Mouse (Mus musculus): ENCODE measurements around the gene P2rx4. TPM values are rescaled to one million over a fixed set of nuclear protein-coding genes. Genes with fewer than 3 reads are reported as not detected.
A peak's percentile ranks its signal among the peaks of the same experiment; 100 is the strongest.

P2rx4 gene
- polyA plus RNA-seq, 1 experiment = 9.0 TPM

DNA sequence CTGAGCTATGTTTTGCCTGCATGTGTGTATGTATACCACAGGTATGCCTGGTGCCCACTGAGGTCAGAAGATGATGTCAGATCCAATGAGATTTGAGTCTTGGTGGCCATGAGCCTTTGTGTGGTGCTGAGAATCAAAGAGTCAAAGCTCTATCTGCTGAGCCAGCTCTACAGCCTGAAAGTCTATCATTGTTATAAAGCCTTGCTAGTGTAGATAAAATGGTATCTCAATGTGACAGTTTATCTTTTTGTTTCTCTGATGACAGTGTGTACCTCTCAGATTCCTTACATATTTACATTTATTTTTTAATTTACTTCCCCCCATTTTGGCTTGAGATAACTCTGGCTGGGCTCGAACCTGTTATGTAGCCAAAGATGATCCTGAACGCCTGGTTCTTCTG, 3.8 kb upstream of the P2rx4 start:
- Histone ChIP-seq H3K27ac (ENCODE audit: control insufficient read depth, insufficient read depth, low read depth, low read length) (no peak overlapping the region), H3K4me3 (ENCODE audit: control insufficient read depth, low read depth, low read length) (no peak overlapping the region), H3K27me3 (ENCODE audit: control insufficient read depth, insufficient read depth, low read length) (no peaks in the 10 kb centered on the region), H3K36me3 (ENCODE audit: control insufficient read depth, insufficient read depth, low read length) (no peaks in the 10 kb centered on the region), H3K4me1 (ENCODE audit: control insufficient read depth, insufficient read depth, low read length) (peaks cover 7% of the 10 kb centered on the region)
- TF ChIP-seq POLR2A (IDR thresholded peaks at IDR 0.05; ENCODE audit: control insufficient read depth, low read depth, low read length) (no peak), CTCF (IDR thresholded peaks at IDR 0.05; ENCODE audit: control insufficient read depth, insufficient read depth, insufficient replicate concordance, low read depth, low read length) (no peak)

DNA sequence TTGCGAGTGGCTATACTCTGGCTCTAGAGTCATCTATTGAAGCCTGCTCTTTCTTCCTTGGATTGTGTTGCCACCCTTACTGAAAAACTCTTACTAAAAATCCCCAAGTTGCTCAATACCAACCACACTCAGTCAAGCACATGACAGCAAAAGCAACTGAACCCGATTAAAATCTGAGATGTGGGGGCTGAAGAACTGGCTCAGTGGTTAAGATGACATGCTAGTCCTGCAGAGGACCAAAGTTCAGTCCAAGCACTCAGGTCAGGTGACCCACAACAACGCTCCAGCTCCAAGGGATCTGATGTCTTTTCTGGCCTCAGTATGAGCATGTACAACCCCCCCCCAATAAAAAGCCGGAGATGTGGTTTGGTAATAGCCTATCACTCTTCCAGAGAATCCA, 2.8 kb upstream of the P2rx4 start:
- Histone ChIP-seq H3K4me1 (ENCODE audit: control insufficient read depth, insufficient read depth, low read length) (peaks cover 7% of the 10 kb centered on the region), H3K27me3 (ENCODE audit: control insufficient read depth, insufficient read depth, low read length) (no peaks in the 10 kb centered on the region), H3K4me3 (ENCODE audit: control insufficient read depth, low read depth, low read length) (no peak overlapping the region), H3K27ac (ENCODE audit: control insufficient read depth, insufficient read depth, low read depth, low read length) (no peak overlapping the region), H3K36me3 (ENCODE audit: control insufficient read depth, insufficient read depth, low read length) (no peaks in the 10 kb centered on the region)
- TF ChIP-seq CTCF (IDR thresholded peaks at IDR 0.05; ENCODE audit: control insufficient read depth, insufficient read depth, insufficient replicate concordance, low read depth, low read length) (no peak), POLR2A (IDR thresholded peaks at IDR 0.05; ENCODE audit: control insufficient read depth, low read depth, low read length) (no peak)

DNA sequence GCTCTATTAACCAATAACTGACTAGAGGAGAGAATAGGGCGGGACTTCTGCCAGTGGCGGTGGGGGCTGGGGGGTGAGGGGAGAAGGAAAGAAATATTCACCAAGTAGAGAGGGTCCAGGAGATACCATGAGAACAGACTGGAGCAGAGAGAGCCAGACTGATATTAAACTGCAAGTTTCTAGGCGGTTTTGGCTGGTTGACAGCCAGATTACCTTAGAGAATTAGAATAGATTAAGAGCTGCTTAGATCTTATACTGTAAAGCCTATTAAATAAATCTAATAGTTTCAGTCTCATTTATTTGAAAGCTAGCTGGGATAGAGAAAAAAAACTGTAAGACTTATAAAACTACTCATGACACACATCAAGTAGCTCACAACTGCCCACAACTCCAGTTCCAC, 2.2 kb upstream of the P2rx4 start:
- Histone ChIP-seq H3K27ac (ENCODE audit: control insufficient read depth, insufficient read depth, low read depth, low read length) (no peak overlapping the region), H3K36me3 (ENCODE audit: control insufficient read depth, insufficient read depth, low read length) (no peaks in the 10 kb centered on the region), H3K27me3 (ENCODE audit: control insufficient read depth, insufficient read depth, low read length) (no peaks in the 10 kb centered on the region), H3K4me3 (ENCODE audit: control insufficient read depth, low read depth, low read length) (no peak overlapping the region), H3K4me1 (ENCODE audit: control insufficient read depth, insufficient read depth, low read length) (peaks cover 7% of the 10 kb centered on the region)
- TF ChIP-seq CTCF (IDR thresholded peaks at IDR 0.05; ENCODE audit: control insufficient read depth, insufficient read depth, insufficient replicate concordance, low read depth, low read length) (no peak), POLR2A (IDR thresholded peaks at IDR 0.05; ENCODE audit: control insufficient read depth, low read depth, low read length) (no peak)

DNA sequence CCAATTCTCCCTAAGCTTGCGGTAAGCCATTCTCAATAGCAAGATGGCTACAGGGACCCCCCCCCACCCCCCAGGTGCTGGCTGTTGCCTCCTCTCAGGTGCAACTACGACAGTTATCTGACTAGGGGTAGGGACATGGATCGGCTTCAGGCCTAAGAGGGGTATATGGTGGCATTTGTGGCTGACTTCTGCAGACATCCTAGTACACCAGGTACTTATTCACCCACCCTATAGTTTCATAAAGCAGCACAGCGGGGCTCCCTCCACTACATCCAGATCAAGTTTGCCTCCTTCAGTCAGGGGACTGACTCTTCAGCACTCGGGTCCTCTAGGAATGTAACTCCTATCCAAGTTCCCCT, 448 bp upstream of the P2rx4 start:
- Histone ChIP-seq H3K27ac (ENCODE audit: control insufficient read depth, insufficient read depth, low read depth, low read length) (peak overlapping the region; percentile 41), H3K4me3 (ENCODE audit: control insufficient read depth, low read depth, low read length) (peak overlapping the region; percentile 91), H3K4me1 (ENCODE audit: control insufficient read depth, insufficient read depth, low read length) (peaks cover 7% of the 10 kb centered on the region), H3K36me3 (ENCODE audit: control insufficient read depth, insufficient read depth, low read length) (no peaks in the 10 kb centered on the region), H3K27me3 (ENCODE audit: control insufficient read depth, insufficient read depth, low read length) (no peaks in the 10 kb centered on the region)
- TF ChIP-seq POLR2A (IDR thresholded peaks at IDR 0.05; ENCODE audit: control insufficient read depth, low read depth, low read length) (no peak), CTCF (IDR thresholded peaks at IDR 0.05; ENCODE audit: control insufficient read depth, insufficient read depth, insufficient replicate concordance, low read depth, low read length) (no peak)

DNA sequence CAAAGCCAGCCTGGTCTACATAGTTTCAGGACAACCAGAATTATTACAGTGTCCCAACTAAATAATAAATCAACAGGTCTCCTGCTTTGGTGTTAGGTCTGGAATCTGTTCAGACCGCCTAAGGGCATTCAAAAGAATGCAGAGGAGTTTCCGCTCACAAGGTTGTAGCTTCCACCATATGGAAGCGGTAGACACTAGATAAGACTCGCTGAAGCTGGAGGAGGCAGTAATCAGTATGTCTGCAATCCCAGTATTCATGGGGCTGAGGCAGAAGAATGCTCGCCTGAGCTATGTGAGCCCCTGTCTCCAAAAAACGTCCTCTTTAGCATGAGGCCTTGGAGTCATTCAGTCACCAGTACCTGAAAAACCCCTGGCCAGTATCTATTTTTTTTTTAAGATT, 1.5 kb downstream of the P2rx4 start:
- H3K36me3 ChIP-seq (ENCODE audit: control insufficient read depth, insufficient read depth, low read length) = no peaks in the 10 kb centered on the region
- H3K27ac ChIP-seq (ENCODE audit: control insufficient read depth, insufficient read depth, low read depth, low read length) = no peak overlapping the region
- peaks cover 7% of the 10 kb centered on the region for H3K4me1 ChIP-seq (ENCODE audit: control insufficient read depth, insufficient read depth, low read length)
- H3K27me3 ChIP-seq (ENCODE audit: control insufficient read depth, insufficient read depth, low read length) = no peaks in the 10 kb centered on the region
- no peak for TF ChIP-seq CTCF (IDR thresholded peaks at IDR 0.05; ENCODE audit: control insufficient read depth, insufficient read depth, insufficient replicate concordance, low read depth, low read length)
- no peak for TF ChIP-seq POLR2A (IDR thresholded peaks at IDR 0.05; ENCODE audit: control insufficient read depth, low read depth, low read length)
- H3K4me3 ChIP-seq (ENCODE audit: control insufficient read depth, low read depth, low read length) = no peak overlapping the region

DNA sequence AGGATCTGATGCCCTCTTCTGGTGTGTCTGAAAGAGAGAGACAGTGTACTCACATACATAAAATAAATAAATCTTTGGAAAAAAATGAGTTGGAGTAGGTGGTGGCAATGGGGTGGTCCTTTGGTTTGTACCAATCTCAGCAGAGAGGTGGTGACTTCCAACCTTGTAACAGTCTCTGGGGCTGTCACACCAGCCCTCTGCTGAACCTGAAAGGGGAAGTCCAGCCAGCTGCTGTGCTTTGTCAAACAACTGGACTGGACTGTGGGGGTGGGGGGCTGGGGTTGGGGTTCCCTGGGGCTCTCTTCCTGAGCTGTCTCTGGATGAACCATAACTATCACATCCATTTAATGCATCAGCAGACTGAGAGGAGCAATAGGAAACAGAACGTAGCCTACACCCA, 8.4 kb downstream of the P2rx4 start:
- Histone ChIP-seq H3K4me3 (ENCODE audit: control insufficient read depth, low read depth, low read length) (no peak overlapping the region), H3K36me3 (ENCODE audit: control insufficient read depth, insufficient read depth, low read length) (no peaks in the 10 kb centered on the region), H3K4me1 (ENCODE audit: control insufficient read depth, insufficient read depth, low read length) (no peaks in the 10 kb centered on the region), H3K27ac (ENCODE audit: control insufficient read depth, insufficient read depth, low read depth, low read length) (no peak overlapping the region), H3K27me3 (ENCODE audit: control insufficient read depth, insufficient read depth, low read length) (no peaks in the 10 kb centered on the region)
- TF ChIP-seq POLR2A (IDR thresholded peaks at IDR 0.05; ENCODE audit: control insufficient read depth, low read depth, low read length) (no peak), CTCF (IDR thresholded peaks at IDR 0.05; ENCODE audit: control insufficient read depth, insufficient read depth, insufficient replicate concordance, low read depth, low read length) (no peak)

DNA sequence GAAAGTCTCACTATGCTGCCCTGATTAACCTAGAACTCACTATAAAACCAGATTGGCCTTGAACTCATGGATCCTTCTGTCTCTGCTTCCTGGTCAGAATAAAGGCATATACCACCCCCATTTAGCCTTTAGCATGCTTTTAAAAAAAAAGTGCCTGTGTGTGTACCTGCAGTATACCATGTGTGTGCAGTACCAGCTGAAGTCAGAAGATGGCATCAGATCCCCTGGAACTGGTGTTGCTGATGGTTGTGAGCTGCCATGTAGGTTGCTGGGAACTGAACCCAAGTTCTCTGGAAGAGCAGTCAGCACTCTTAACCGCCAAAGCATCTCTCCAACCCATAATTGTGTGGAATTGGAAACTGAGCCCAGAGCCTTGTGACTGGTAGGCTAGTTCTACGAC, 9.4 kb downstream of the P2rx4 start:
- Histone ChIP-seq H3K27me3 (ENCODE audit: control insufficient read depth, insufficient read depth, low read length) (no peaks in the 10 kb centered on the region), H3K4me1 (ENCODE audit: control insufficient read depth, insufficient read depth, low read length) (no peaks in the 10 kb centered on the region), H3K27ac (ENCODE audit: control insufficient read depth, insufficient read depth, low read depth, low read length) (no peak overlapping the region), H3K4me3 (ENCODE audit: control insufficient read depth, low read depth, low read length) (no peak overlapping the region), H3K36me3 (ENCODE audit: control insufficient read depth, insufficient read depth, low read length) (no peaks in the 10 kb centered on the region)
- TF ChIP-seq CTCF (IDR thresholded peaks at IDR 0.05; ENCODE audit: control insufficient read depth, insufficient read depth, insufficient replicate concordance, low read depth, low read length) (no peak), POLR2A (IDR thresholded peaks at IDR 0.05; ENCODE audit: control insufficient read depth, low read depth, low read length) (no peak)

DNA sequence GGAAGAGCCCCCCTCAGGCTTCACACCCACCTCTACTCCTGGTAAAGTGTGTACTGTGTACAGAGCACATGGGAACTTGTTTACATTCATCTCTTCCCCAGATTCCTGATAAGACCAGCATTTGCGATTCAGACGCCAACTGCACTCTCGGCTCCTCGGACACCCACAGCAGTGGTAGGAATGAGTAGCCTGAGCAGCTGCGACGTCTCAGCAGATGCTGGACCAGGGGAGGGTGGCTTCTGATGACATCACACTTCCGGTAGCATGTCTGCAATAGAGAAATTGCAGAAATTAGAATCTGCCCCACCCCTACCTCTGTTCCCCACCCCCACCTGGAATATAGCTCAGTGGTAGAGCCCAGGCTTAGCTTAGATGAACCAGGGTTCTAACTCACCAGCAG, 11.1 kb downstream of the P2rx4 start:
- H3K36me3 ChIP-seq (ENCODE audit: control insufficient read depth, insufficient read depth, low read length) = no peaks in the 10 kb centered on the region
- TF ChIP-seq POLR2A (IDR thresholded peaks at IDR 0.05; ENCODE audit: control insufficient read depth, low read depth, low read length) = no peak
- TF ChIP-seq CTCF (IDR thresholded peaks at IDR 0.05; ENCODE audit: control insufficient read depth, insufficient read depth, insufficient replicate concordance, low read depth, low read length) = no peak
- no peak overlapping the region for H3K27ac ChIP-seq (ENCODE audit: control insufficient read depth, insufficient read depth, low read depth, low read length)
- no peak overlapping the region for H3K4me3 ChIP-seq (ENCODE audit: control insufficient read depth, low read depth, low read length)
- no peaks in the 10 kb centered on the region for H3K4me1 ChIP-seq (ENCODE audit: control insufficient read depth, insufficient read depth, low read length)
- H3K27me3 ChIP-seq (ENCODE audit: control insufficient read depth, insufficient read depth, low read length) = no peaks in the 10 kb centered on the region
